Mouse (Mus musculus): Measurements from ENCODE around the gene Ccnb1. TPM values are rescaled to one million over a fixed set of nuclear protein-coding genes. Genes with fewer than 3 reads are reported as not detected.
A peak's percentile ranks its signal among the peaks of the same experiment; 100 is the strongest.

Gene Ccnb1
- polyA plus RNA-seq, 1 experiment: 4.6 TPM

GRCm38 (mm10) chr13:100785806-100786413 lies 460 bp downstream of the Ccnb1 start:
- TF ChIP-seq GATA1 (IDR thresholded peaks at IDR 0.05; ENCODE audit: low read length): no peak

- TF ChIP-seq GATA1 (IDR thresholded peaks at IDR 0.05; ENCODE audit: low read length): peak; percentile 92
Measured at GRCm38 (mm10) chr13:100777491-100777890, 8.9 kb downstream of the Ccnb1 start.

GRCm38 (mm10) chr13:100776710-100777109 lies 9.7 kb downstream of the Ccnb1 start:
- TF ChIP-seq GATA1 (IDR thresholded peaks at IDR 0.05; ENCODE audit: low read length): no peak

GRCm38 (mm10) chr13:100776056-100776419 lies 10.3 kb downstream of the Ccnb1 start:
- TF ChIP-seq GATA1 (IDR thresholded peaks at IDR 0.05; ENCODE audit: low read length): no peak

GRCm38 (mm10) chr13:100775252-100776055 lies 10.9 kb downstream of the Ccnb1 start, which contains the start of gene Cenph:
Gene Cenph, minus strand, starts transcription at chr13:100775899.
- no peak for TF ChIP-seq GATA1 (IDR thresholded peaks at IDR 0.05; ENCODE audit: low read length)

- no peak for TF ChIP-seq GATA1 (IDR thresholded peaks at IDR 0.05; ENCODE audit: low read length)
Measured at GRCm38 (mm10) chr13:100774704-100775103, 11.7 kb downstream of the Ccnb1 start.

GRCm38 (mm10) chr13:100755329-100755728 lies 31.0 kb downstream of the Ccnb1 start:
- no peak for TF ChIP-seq GATA1 (IDR thresholded peaks at IDR 0.05; ENCODE audit: low read length)

GRCm38 (mm10) chr13:100754186-100754585 lies 32.2 kb downstream of the Ccnb1 start:
- no peak for TF ChIP-seq GATA1 (IDR thresholded peaks at IDR 0.05; ENCODE audit: low read length)

- no peak for TF ChIP-seq GATA1 (IDR thresholded peaks at IDR 0.05; ENCODE audit: low read length)
Measured at GRCm38 (mm10) chr13:100753011-100753410, 33.4 kb downstream of the Ccnb1 start.

- peak; percentile 33 for TF ChIP-seq GATA1 (IDR thresholded peaks at IDR 0.05; ENCODE audit: low read length)
Measured at GRCm38 (mm10) chr13:100752529-100752928, 33.8 kb downstream of the Ccnb1 start.

- TF ChIP-seq GATA1 (IDR thresholded peaks at IDR 0.05; ENCODE audit: low read length): peak; percentile 50
Measured at GRCm38 (mm10) chr13:100751402-100751801, 35.0 kb downstream of the Ccnb1 start.

GRCm38 (mm10) chr13:100750799-100751198 lies 35.6 kb downstream of the Ccnb1 start:
- TF ChIP-seq GATA1 (IDR thresholded peaks at IDR 0.05; ENCODE audit: low read length): no peak

- TF ChIP-seq GATA1 (IDR thresholded peaks at IDR 0.05; ENCODE audit: low read length): no peak
Measured at GRCm38 (mm10) chr13:100748638-100749037, 37.7 kb downstream of the Ccnb1 start.

- TF ChIP-seq GATA1 (IDR thresholded peaks at IDR 0.05; ENCODE audit: low read length): no peak
Measured at GRCm38 (mm10) chr13:100746090-100746489, 40.3 kb downstream of the Ccnb1 start.

- no peak for TF ChIP-seq GATA1 (IDR thresholded peaks at IDR 0.05; ENCODE audit: low read length)
Measured at GRCm38 (mm10) chr13:100744036-100744744, 42.2 kb downstream of the Ccnb1 start, which contains the start of gene Mrps36. Gene Mrps36, minus strand, starts transcription at chr13:100744659.

Data from G1E-ER4 (cell line).